Mouse (Mus musculus): ENCODE results near the gene Irf4. TPM values are rescaled to one million over a fixed set of nuclear protein-coding genes. Genes with fewer than 3 reads are reported as not detected.

The Irf4 gene
- polyA plus RNA-seq, 1 experiment from 2014 or later: 0.06 TPM

- no peaks in the 10 kb centered on the region for H3K9me3 ChIP-seq
- ATAC-seq (ENCODE audit: low FRiP score): no peak
- no peaks in the 10 kb centered on the region for H3K36me3 ChIP-seq (replicated peaks)
- H3K4me1 ChIP-seq: no peaks in the 10 kb centered on the region
- no peak overlapping the region for H3K4me3 ChIP-seq (replicated peaks)
- no peak overlapping the region for H3K4me2 ChIP-seq
- no peak overlapping the region for H3K27ac ChIP-seq
- 87% methylated on average over 11 of the region's 11 CpGs for WGBS
- no peaks in the 10 kb centered on the region for H3K27me3 ChIP-seq
- no peak overlapping the region for H3K9ac ChIP-seq
Measured at GRCm38 (mm10) chr13:30777678-30778179, 28.7 kb downstream of the Irf4 start.

GRCm38 (mm10) chr13:30781905-30782304 lies 32.9 kb downstream of the Irf4 start:
- no peak for ATAC-seq (ENCODE audit: low FRiP score)
- Histone ChIP-seq H3K9ac (no peak overlapping the region), H3K36me3 (replicated peaks) (no peaks in the 10 kb centered on the region), H3K27me3 (no peaks in the 10 kb centered on the region), H3K27ac (no peak overlapping the region), H3K4me3 (replicated peaks) (no peak overlapping the region), H3K4me1 (no peaks in the 10 kb centered on the region), H3K9me3 (no peaks in the 10 kb centered on the region), H3K4me2 (no peak overlapping the region)
- WGBS: 56% methylated on average over 2 of the region's 2 CpGs

GRCm38 (mm10) chr13:30782419-30782818 lies 33.4 kb downstream of the Irf4 start:
- ATAC-seq (ENCODE audit: low FRiP score): no peak
- no peak overlapping the region for H3K4me3 ChIP-seq (replicated peaks)
- H3K36me3 ChIP-seq (replicated peaks): no peaks in the 10 kb centered on the region
- H3K4me2 ChIP-seq: no peak overlapping the region
- H3K27me3 ChIP-seq: no peaks in the 10 kb centered on the region
- no peaks in the 10 kb centered on the region for H3K9me3 ChIP-seq
- H3K4me1 ChIP-seq: no peaks in the 10 kb centered on the region
- no peak overlapping the region for H3K27ac ChIP-seq
- 51% methylated on average over 8 of the region's 8 CpGs for WGBS
- no peak overlapping the region for H3K9ac ChIP-seq

- Histone ChIP-seq H3K9me3 (no peaks in the 10 kb centered on the region), H3K9ac (no peak overlapping the region), H3K4me3 (replicated peaks) (no peak overlapping the region), H3K4me2 (no peak overlapping the region), H3K27me3 (no peaks in the 10 kb centered on the region), H3K36me3 (replicated peaks) (no peaks in the 10 kb centered on the region), H3K4me1 (no peaks in the 10 kb centered on the region), H3K27ac (no peak overlapping the region)
- WGBS: 91% methylated on average over 4 of the region's 4 CpGs
- ATAC-seq (ENCODE audit: low FRiP score): no peak
Measured at GRCm38 (mm10) chr13:30785423-30786040, 36.5 kb downstream of the Irf4 start.

GRCm38 (mm10) chr13:30786235-30787035 lies 37.4 kb downstream of the Irf4 start:
- no peak overlapping the region for H3K4me3 ChIP-seq (replicated peaks)
- no peak overlapping the region for H3K4me2 ChIP-seq
- no peak overlapping the region for H3K27ac ChIP-seq
- no peaks in the 10 kb centered on the region for H3K36me3 ChIP-seq (replicated peaks)
- no peaks in the 10 kb centered on the region for H3K9me3 ChIP-seq
- ATAC-seq (ENCODE audit: low FRiP score): no peak
- H3K27me3 ChIP-seq: no peaks in the 10 kb centered on the region
- WGBS: 85% methylated on average over 5 of the region's 5 CpGs
- H3K9ac ChIP-seq: no peak overlapping the region
- H3K4me1 ChIP-seq: no peaks in the 10 kb centered on the region

GRCm38 (mm10) chr13:30787036-30787320 lies 38.0 kb downstream of the Irf4 start:
- H3K4me3 ChIP-seq (replicated peaks): no peak overlapping the region
- no peak overlapping the region for H3K9ac ChIP-seq
- H3K27ac ChIP-seq: no peak overlapping the region
- no peaks in the 10 kb centered on the region for H3K36me3 ChIP-seq (replicated peaks)
- H3K4me2 ChIP-seq: no peak overlapping the region
- no peaks in the 10 kb centered on the region for H3K4me1 ChIP-seq
- no peaks in the 10 kb centered on the region for H3K9me3 ChIP-seq
- ATAC-seq (ENCODE audit: low FRiP score): no peak
- WGBS: 74% methylated on average over 2 of the region's 2 CpGs
- H3K27me3 ChIP-seq: no peaks in the 10 kb centered on the region

GRCm38 (mm10) chr13:30787556-30787955 lies 38.5 kb downstream of the Irf4 start:
- ATAC-seq (ENCODE audit: low FRiP score): no peak
- no peak overlapping the region for H3K4me2 ChIP-seq
- WGBS: 73% methylated on average over 2 of the region's 2 CpGs

GRCm38 (mm10) chr13:30787960-30788359 lies 38.9 kb downstream of the Irf4 start:
- ATAC-seq (ENCODE audit: low FRiP score): no peak
- 84% methylated on average over 4 of the region's 4 CpGs for WGBS
- H3K27ac ChIP-seq: no peak overlapping the region

More at GRCm38 (mm10) chr13:30787556-30787955, 38.5 kb downstream of the Irf4 start:
- Histone ChIP-seq H3K9ac (no peak overlapping the region), H3K27me3 (no peaks in the 10 kb centered on the region), H3K36me3 (replicated peaks) (no peaks in the 10 kb centered on the region), H3K9me3 (no peaks in the 10 kb centered on the region), H3K4me3 (replicated peaks) (no peak overlapping the region), H3K4me1 (no peaks in the 10 kb centered on the region), H3K27ac (no peak overlapping the region)

GRCm38 (mm10) chr13:30788421-30788820 lies 39.4 kb downstream of the Irf4 start:
- H3K9me3 ChIP-seq: no peaks in the 10 kb centered on the region
- no peak overlapping the region for H3K9ac ChIP-seq
- ATAC-seq (ENCODE audit: low FRiP score): no peak
- H3K4me1 ChIP-seq: no peaks in the 10 kb centered on the region
- H3K4me3 ChIP-seq (replicated peaks): no peak overlapping the region
- no peaks in the 10 kb centered on the region for H3K27me3 ChIP-seq
- H3K36me3 ChIP-seq (replicated peaks): no peaks in the 10 kb centered on the region
- no peak overlapping the region for H3K4me2 ChIP-seq
- no peak overlapping the region for H3K27ac ChIP-seq
- WGBS: 85% methylated on average over 3 of the region's 3 CpGs

More at GRCm38 (mm10) chr13:30787960-30788359, 38.9 kb downstream of the Irf4 start:
- H3K9me3 ChIP-seq: no peaks in the 10 kb centered on the region
- H3K4me3 ChIP-seq (replicated peaks): no peak overlapping the region
- no peak overlapping the region for H3K9ac ChIP-seq
- no peaks in the 10 kb centered on the region for H3K27me3 ChIP-seq
- H3K36me3 ChIP-seq (replicated peaks): no peaks in the 10 kb centered on the region
- H3K4me2 ChIP-seq: no peak overlapping the region
- no peaks in the 10 kb centered on the region for H3K4me1 ChIP-seq

- H3K36me3 ChIP-seq (replicated peaks): no peaks in the 10 kb centered on the region
- H3K4me1 ChIP-seq: no peaks in the 10 kb centered on the region
- no peak for ATAC-seq (ENCODE audit: low FRiP score)
- no peak overlapping the region for H3K27ac ChIP-seq
- H3K4me2 ChIP-seq: no peak overlapping the region
- no peaks in the 10 kb centered on the region for H3K27me3 ChIP-seq
- H3K9ac ChIP-seq: no peak overlapping the region
- H3K9me3 ChIP-seq: no peaks in the 10 kb centered on the region
- no peak overlapping the region for H3K4me3 ChIP-seq (replicated peaks)
- WGBS: 70% methylated on average over 5 of the region's 5 CpGs
Measured at GRCm38 (mm10) chr13:30790016-30790415, 41.0 kb downstream of the Irf4 start.

- WGBS: 89% methylated on average over 9 of the region's 9 CpGs
- H3K4me3 ChIP-seq (replicated peaks): no peak overlapping the region
Measured at GRCm38 (mm10) chr13:30792308-30792707, 43.3 kb downstream of the Irf4 start.

GRCm38 (mm10) chr13:30792741-30793140 lies 43.7 kb downstream of the Irf4 start:
- Histone ChIP-seq H3K9ac (no peak overlapping the region), H3K27ac (no peak overlapping the region), H3K4me3 (replicated peaks) (no peak overlapping the region), H3K4me2 (no peak overlapping the region), H3K36me3 (replicated peaks) (no peaks in the 10 kb centered on the region), H3K9me3 (no peaks in the 10 kb centered on the region), H3K4me1 (no peaks in the 10 kb centered on the region), H3K27me3 (no peaks in the 10 kb centered on the region)
- no peak for ATAC-seq (ENCODE audit: low FRiP score)
- 77% methylated on average over 3 of the region's 3 CpGs for WGBS

More at GRCm38 (mm10) chr13:30792308-30792707, 43.3 kb downstream of the Irf4 start:
- no peaks in the 10 kb centered on the region for H3K9me3 ChIP-seq
- no peaks in the 10 kb centered on the region for H3K27me3 ChIP-seq
- H3K27ac ChIP-seq: no peak overlapping the region
- no peak for ATAC-seq (ENCODE audit: low FRiP score)
- H3K4me1 ChIP-seq: no peaks in the 10 kb centered on the region
- no peak overlapping the region for H3K4me2 ChIP-seq
- no peaks in the 10 kb centered on the region for H3K36me3 ChIP-seq (replicated peaks)
- no peak overlapping the region for H3K9ac ChIP-seq

- WGBS: 85% methylated on average over 4 of the region's 4 CpGs
- Histone ChIP-seq H3K4me1 (no peaks in the 10 kb centered on the region), H3K9me3 (no peaks in the 10 kb centered on the region), H3K4me3 (replicated peaks) (no peak overlapping the region), H3K27ac (no peak overlapping the region), H3K9ac (no peak overlapping the region), H3K27me3 (no peaks in the 10 kb centered on the region), H3K4me2 (no peak overlapping the region), H3K36me3 (replicated peaks) (no peaks in the 10 kb centered on the region)
- no peak for ATAC-seq (ENCODE audit: low FRiP score)
Measured at GRCm38 (mm10) chr13:30793196-30793595, 44.2 kb downstream of the Irf4 start.

All from forebrain, embryonic 12.5 days (tissue).